Mouse (Mus musculus): ENCODE measurements around the gene Slc25a23. TPM values are rescaled to one million over a fixed set of nuclear protein-coding genes. Genes with fewer than 3 reads are reported as not detected.

Slc25a23 gene
- total and polyA plus RNA-seq, 2 experiments from 2014 or later, result 38.2 to 150 TPM

DNA sequence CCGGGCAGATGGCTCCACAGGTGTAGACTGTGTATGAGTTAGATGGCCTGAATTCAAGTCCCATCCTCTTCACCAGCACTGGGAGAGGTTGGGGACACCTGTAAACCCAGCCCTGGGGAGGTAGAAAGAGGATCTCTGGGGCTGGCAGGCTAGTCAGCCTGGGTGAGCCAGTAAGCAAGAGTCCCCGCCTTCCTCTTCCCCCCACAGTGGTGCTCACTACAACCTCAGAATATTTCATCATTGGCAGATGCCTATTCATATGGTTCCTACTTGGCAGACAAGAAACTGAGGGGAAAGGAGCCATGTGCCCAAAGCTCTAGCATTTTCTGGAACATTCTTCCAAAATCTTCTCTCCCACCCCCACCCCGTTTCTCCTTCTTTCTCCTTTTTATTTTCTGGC, 10.8 kb downstream of the Slc25a23 start:
- WGBS, result 93% methylated on average over 3 of the region's 3 CpGs
- H3K4me3 ChIP-seq (ENCODE audit: low read length), result no peak overlapping the region
- no peaks in the 10 kb centered on the region for H3K4me1 ChIP-seq (ENCODE audit: insufficient read depth, low read length)
- no peak overlapping the region for H3K27ac ChIP-seq
- peaks cover 36% of the 10 kb centered on the region for H3K36me3 ChIP-seq (ENCODE audit: insufficient read depth, low read length)
- H3K9me3 ChIP-seq (ENCODE audit: low read length), result no peaks in the 10 kb centered on the region
- H3K4me2 ChIP-seq (ENCODE audit: low read depth, low read length), result no peak overlapping the region
- no peak for ATAC-seq
- no peak for TF ChIP-seq CTCF (IDR thresholded peaks at IDR 0.05; ENCODE audit: low read depth)
- no peaks in the 10 kb centered on the region for H3K27me3 ChIP-seq (ENCODE audit: insufficient read depth, low read length)
- H3K9ac ChIP-seq (replicated peaks; ENCODE audit: low read length), result no peak overlapping the region
- DNase-seq (ENCODE audit: low spot score), result no peak

DNA sequence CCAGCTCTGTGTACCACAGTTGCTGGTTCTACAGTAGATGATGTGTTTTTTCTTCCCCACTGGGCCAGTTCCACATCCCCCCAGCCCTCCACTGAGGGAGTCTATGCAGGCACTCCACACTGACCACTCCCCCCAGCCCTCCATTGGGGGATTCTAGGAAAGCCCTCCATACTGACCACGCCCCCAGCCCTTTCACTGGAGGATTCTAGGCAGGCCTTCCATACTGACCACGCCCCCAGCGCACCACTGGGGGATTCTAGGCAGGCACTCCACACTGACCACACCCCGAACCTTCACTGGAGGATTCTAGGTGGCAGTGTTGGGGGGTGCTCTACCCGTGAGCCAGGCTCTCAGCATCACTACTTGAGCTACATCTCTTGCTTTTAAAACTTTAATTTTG, 12.3 kb downstream of the Slc25a23 start:
- peaks cover 23% of the 10 kb centered on the region for H3K36me3 ChIP-seq (ENCODE audit: insufficient read depth, low read length)
- no peak overlapping the region for H3K4me2 ChIP-seq (ENCODE audit: low read depth, low read length)
- ATAC-seq, result peak; percentile 17; the same call in 1 of the 2 replicates
- H3K4me1 ChIP-seq (ENCODE audit: insufficient read depth, low read length), result no peaks in the 10 kb centered on the region
- WGBS, result 50% methylated on average over 5 of the region's 5 CpGs
- H3K9ac ChIP-seq (replicated peaks; ENCODE audit: low read length), result no peak overlapping the region
- no peak overlapping the region for H3K27ac ChIP-seq
- no peak for TF ChIP-seq CTCF (IDR thresholded peaks at IDR 0.05; ENCODE audit: low read depth)
- no peak overlapping the region for H3K4me3 ChIP-seq (ENCODE audit: low read length)
- H3K9me3 ChIP-seq (ENCODE audit: low read length), result no peaks in the 10 kb centered on the region
- no peaks in the 10 kb centered on the region for H3K27me3 ChIP-seq (ENCODE audit: insufficient read depth, low read length)
- no peak for DNase-seq (ENCODE audit: low spot score)

DNA sequence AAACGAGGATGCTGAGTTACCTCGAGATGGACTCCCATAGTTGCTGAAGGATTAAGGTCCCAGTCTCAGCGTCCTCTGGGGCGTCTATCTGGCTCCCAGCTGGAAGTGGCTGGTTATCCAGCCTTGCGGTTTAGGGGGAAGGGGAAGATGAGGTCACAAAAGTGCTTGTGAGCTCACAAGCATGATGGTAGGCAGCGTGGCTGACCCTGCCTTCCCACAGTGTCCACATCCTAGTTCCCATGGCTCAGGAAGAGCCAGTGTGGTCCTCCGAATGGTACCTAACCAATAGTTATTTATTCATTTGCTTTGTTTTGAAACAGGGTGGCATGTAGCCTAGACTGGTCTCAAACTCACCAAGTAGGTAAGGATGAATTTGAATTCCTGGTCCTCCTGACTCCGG, 18.1 kb downstream of the Slc25a23 start, which contains the start of gene Slc25a41:
Slc25a41 (minus strand) TSS at position 101 of the 400 bp plus-strand sequence.
- Histone ChIP-seq H3K27ac (no peak within 1 kb of the TSS), H3K4me3 (ENCODE audit: low read length) (no peak within 1 kb of the TSS), H3K36me3 (ENCODE audit: insufficient read depth, low read length) (peaks cover 9% of the 10 kb centered on the region; the same call in 1 of the 2 replicates), H3K4me1 (ENCODE audit: insufficient read depth, low read length) (no peaks in the 10 kb centered on the region), H3K9ac (replicated peaks; ENCODE audit: low read length) (no peak within 1 kb of the TSS), H3K9me3 (ENCODE audit: low read length) (no peaks in the 10 kb centered on the region), H3K4me2 (ENCODE audit: low read depth, low read length) (no peak within 1 kb of the TSS), H3K27me3 (ENCODE audit: insufficient read depth, low read length) (0 out of 2 replicates have a peak, but pooled peaks cover 4% of the 10 kb centered on the region)
- ATAC-seq (no peak), DNase-seq (ENCODE audit: low spot score) (no peak)
- WGBS, result 73% methylated on average over 8 of the region's 8 CpGs
- no peak for TF ChIP-seq CTCF (IDR thresholded peaks at IDR 0.05; ENCODE audit: low read depth)

DNA sequence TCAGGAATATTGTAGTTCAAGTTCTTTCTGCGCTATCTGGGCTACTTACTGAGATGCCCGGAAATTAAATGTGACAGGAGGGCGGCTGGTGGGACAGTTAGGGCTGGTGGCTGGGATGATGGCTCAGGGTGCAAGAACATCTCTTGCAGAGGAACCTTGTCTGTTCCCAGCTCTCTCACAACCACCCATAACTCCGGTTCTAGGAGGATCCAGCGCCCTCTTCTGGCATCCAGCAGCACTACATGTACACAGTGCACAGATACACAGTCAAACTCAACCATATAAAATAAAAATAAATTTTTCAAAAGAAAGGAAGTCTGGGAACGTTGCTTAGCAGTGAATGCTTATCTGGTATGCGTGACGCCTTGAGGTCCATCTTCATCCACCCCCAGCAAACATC, 20.7 kb downstream of the Slc25a23 start:
- DNase-seq (ENCODE audit: low spot score) (no peak), ATAC-seq (no peak)
- H3K36me3 ChIP-seq (ENCODE audit: insufficient read depth, low read length), result no peaks in the 10 kb centered on the region
- no peaks in the 10 kb centered on the region for H3K4me1 ChIP-seq (ENCODE audit: insufficient read depth, low read length)
- TF ChIP-seq CTCF (IDR thresholded peaks at IDR 0.05; ENCODE audit: low read depth), result no peak; the same call in 1 of the 2 replicates
- no peak overlapping the region for H3K9ac ChIP-seq (replicated peaks; ENCODE audit: low read length)
- no peak overlapping the region for H3K4me3 ChIP-seq (ENCODE audit: low read length)
- no peak overlapping the region for H3K27ac ChIP-seq
- H3K27me3 ChIP-seq (ENCODE audit: insufficient read depth, low read length), result 0 out of 2 replicates have a peak, but pooled peaks cover 4% of the 10 kb centered on the region
- WGBS, result 44% methylated on average over 8 of the region's 8 CpGs
- H3K4me2 ChIP-seq (ENCODE audit: low read depth, low read length), result no peak overlapping the region
- H3K9me3 ChIP-seq (ENCODE audit: low read length), result no peaks in the 10 kb centered on the region

DNA sequence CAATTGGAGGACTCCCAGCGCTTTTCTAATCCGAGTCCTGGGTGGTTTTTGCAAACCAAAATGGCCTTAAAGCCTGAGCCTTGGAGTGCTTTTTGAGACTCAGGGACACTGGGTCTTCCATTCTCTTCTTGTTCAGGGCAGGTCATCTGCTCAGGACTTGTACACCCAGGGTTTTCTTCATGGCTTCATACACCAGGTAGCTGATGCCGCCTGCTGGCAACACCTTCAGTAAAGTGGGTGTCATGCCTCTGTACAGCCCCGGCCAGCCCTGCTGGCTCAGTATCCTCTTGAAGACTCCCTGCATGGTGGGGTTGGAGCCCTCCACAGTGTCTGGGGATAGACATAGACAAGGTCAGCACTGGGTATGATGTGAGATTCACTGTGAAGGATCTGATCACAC, 26.8 kb downstream of the Slc25a23 start:
- whole genome bisulfite sequencing, result 90% methylated on average over 4 of the region's 4 CpGs
- Histone ChIP-seq H3K9ac (replicated peaks; ENCODE audit: low read length) (no peak overlapping the region), H3K27ac (peak overlapping the region; percentile 84; the same call in 1 of the 2 replicates), H3K9me3 (ENCODE audit: low read length) (no peaks in the 10 kb centered on the region), H3K4me2 (ENCODE audit: low read depth, low read length) (no peak overlapping the region), H3K36me3 (ENCODE audit: insufficient read depth, low read length) (peaks cover under 1% of the 10 kb centered on the region; the same call in 1 of the 2 replicates), H3K4me1 (ENCODE audit: insufficient read depth, low read length) (0 out of 2 replicates have a peak, but pooled peaks cover 10% of the 10 kb centered on the region), H3K27me3 (ENCODE audit: insufficient read depth, low read length) (no peaks in the 10 kb centered on the region), H3K4me3 (ENCODE audit: low read length) (no peak overlapping the region)
- no peak for TF ChIP-seq CTCF (IDR thresholded peaks at IDR 0.05; ENCODE audit: low read depth)
- DNase-seq (ENCODE audit: low spot score) (no peak), ATAC-seq (no peak)

DNA sequence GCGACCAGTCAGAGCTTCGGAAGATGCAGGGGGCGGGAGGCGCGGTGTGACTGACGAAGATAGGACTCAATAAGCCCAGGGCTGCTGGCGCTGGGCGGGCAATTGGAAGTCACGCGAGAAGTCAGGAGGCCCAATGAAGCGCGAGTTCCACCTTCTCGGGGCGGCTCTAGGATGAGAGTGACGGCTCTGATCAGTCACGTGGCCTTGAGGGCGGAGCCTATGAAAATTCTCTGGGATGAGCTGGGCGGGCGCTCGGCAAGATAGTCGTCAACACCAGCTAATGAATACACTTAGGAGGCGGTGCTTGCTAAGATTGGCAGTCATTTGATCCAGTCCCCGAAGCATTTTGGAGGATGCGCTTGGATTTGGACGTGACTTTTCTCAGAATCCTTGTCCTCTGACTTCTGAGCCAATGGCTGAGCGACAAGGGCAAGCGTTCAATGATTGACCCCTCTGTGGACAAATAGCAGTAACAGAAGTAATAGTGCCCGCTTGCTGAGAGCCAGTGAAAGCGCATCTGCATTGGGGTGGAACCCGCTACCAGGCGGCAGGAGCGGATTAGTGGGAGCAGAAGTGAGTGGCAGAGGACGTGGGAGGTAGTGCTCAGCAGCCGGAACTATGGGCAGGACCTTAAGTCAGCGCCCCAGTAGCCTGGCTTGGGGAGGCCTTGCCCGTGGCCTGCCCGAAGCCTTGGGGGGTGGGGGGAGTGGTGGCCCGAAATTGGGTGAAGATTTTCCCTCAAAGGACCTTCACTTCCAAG, 27.8 kb downstream of the Slc25a23 start:
- Histone ChIP-seq H3K9me3 (ENCODE audit: low read length) (no peaks in the 10 kb centered on the region), H3K4me3 (ENCODE audit: low read length) (peak overlapping the region; percentile 95), H3K4me2 (ENCODE audit: low read depth, low read length) (peak overlapping the region; percentile 62), H3K4me1 (ENCODE audit: insufficient read depth, low read length) (0 out of 2 replicates have a peak, but pooled peaks cover 10% of the 10 kb centered on the region), H3K27ac (peak overlapping the region; percentile 84), H3K27me3 (ENCODE audit: insufficient read depth, low read length) (no peaks in the 10 kb centered on the region), H3K36me3 (ENCODE audit: insufficient read depth, low read length) (peaks cover 7% of the 10 kb centered on the region), H3K9ac (replicated peaks; ENCODE audit: low read length) (peak overlapping the region; percentile 99)
- ATAC-seq, result peak; percentile 98
- under 1% methylated on average over 38 of the region's 38 CpGs for WGBS
- peak; percentile 31 for TF ChIP-seq CTCF (IDR thresholded peaks at IDR 0.05; ENCODE audit: low read depth)
- DNase-seq (ENCODE audit: low spot score), result peak; percentile 100
